Mouse (Mus musculus) embryonic fibroblast, embryonic 13.5 days (primary cell): ENCODE data around the gene Gm11549. TPM values are rescaled to one million over a fixed set of nuclear protein-coding genes. Genes with fewer than 3 reads are reported as not detected.

ENCODE experiments used
- H3K27ac ChIP-seq: 2 replicates; pipeline ENCODE4 v1.5.1; 2012; ENCODE audit warnings: low read length, control low read depth, inconsistent platforms; ENCODE audit not compliant: insufficient read depth
- H3K4me1 ChIP-seq: 2 replicates; pipeline ENCODE4 v1.6.1; 2011; ENCODE audit warnings: low read length; ENCODE audit not compliant: control insufficient read depth, insufficient read depth
- H3K4me3 ChIP-seq: 2 replicates; pipeline ENCODE4 v1.5.1; 2011; ENCODE audit warnings: mild to moderate bottlenecking, control low read depth, low read length; ENCODE audit not compliant: insufficient read depth
- CTCF ChIP-seq: IDR thresholded peaks from 2 replicates; pipeline ENCODE4 v1.5.1; 2011; ENCODE audit warnings: mild to moderate bottlenecking, control low read depth, low read length, moderate library complexity, borderline replicate concordance; ENCODE audit not compliant: insufficient read depth
- POLR2A ChIP-seq: IDR thresholded peaks from 2 replicates; pipeline ENCODE4 v1.6.1; 2011; ENCODE audit warnings: low read depth, mild to moderate bottlenecking, control low read depth, low read length, moderate library complexity
- polyA plus RNA-seq: library from polyadenylated mRNA; stranded (reverse); fragments of >200 nt; gene quantifications from 2 replicates; pipeline ENCODE4 v1.2.4, GENCODE M21; 2011; ENCODE audit warnings: low read depth; ENCODE audit not compliant: missing spikeins, insufficient read length

Gene Gm11549
- polyA plus RNA-seq, 1 experiment: 0.30 TPM

DNA sequence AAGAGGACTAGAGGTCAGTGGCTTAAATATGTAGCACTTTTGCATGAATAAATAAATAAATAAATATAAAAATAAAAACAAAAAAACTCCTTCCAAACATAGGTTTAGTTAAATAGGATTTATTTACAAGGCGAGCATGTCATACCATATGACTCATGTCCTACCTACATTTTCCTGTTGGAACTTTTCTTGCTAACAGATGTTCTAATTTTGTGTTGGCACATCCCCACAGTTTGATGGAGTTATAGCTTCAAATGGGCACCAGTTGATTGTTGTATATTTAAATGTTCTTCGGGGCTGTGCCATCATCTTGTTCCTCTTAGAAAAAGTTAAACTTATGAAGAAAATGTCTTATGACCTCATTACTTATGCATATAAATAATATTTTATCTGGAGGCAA, 19.8 kb upstream of the Gm11549 start:
- TF ChIP-seq CTCF: no peak
- TF ChIP-seq POLR2A: no peak
- no peak overlapping the region for H3K4me3 ChIP-seq
- peaks cover 4% of the 10 kb centered on the region for H3K4me1 ChIP-seq
- peak overlapping the region; percentile 81; the same call in 1 of the 2 replicates for H3K27ac ChIP-seq

GRCm38 (mm10) chr3:36540756-36541155, 19.1 kb upstream of the Gm11549 start:
- TF ChIP-seq POLR2A: no peak
- no peak for TF ChIP-seq CTCF
- no peak overlapping the region for H3K4me3 ChIP-seq
- H3K4me1 ChIP-seq: peaks cover 4% of the 10 kb centered on the region
- peak overlapping the region; percentile 81 for H3K27ac ChIP-seq

DNA sequence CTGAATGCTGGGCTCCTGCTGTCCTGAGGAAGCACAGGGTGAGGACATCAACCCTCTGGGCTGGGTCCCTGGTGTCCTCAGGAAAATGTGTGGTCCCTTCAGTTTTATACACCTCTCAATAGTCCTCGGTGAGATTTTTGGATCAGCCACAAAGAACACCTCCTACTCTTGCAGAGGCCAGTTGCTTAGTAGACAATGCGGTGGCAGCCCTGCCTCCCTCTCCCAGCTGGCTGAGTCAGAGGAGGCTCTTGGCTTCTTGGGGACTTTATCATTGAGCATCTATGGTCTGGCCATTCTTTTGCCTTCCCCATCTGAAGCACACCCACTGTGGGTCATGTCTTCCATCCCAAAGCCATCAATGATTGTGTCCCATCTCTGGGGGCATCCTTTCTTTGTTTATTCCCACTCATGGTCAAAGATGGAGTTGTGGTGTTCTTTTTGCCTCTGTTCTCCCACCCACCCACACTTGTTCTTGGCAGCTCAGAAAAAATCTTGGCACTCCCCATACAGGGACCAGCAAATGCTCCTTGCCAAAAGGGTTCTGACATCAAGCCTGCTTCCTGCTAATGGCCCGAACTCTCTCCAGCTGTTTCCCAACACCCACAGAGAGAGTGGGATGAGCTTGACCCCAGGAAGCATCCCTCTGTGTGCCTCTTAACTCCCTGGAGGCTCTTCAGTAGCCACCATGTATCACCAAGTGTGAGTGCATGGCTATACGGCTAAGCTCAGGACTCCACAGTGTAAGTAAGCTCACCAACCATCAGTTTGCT, 16.3 kb upstream of the Gm11549 start:
- Histone ChIP-seq H3K4me1 (peaks cover 4% of the 10 kb centered on the region), H3K27ac (no peak overlapping the region)
- no peak for TF ChIP-seq CTCF
- no peak for TF ChIP-seq POLR2A

DNA sequence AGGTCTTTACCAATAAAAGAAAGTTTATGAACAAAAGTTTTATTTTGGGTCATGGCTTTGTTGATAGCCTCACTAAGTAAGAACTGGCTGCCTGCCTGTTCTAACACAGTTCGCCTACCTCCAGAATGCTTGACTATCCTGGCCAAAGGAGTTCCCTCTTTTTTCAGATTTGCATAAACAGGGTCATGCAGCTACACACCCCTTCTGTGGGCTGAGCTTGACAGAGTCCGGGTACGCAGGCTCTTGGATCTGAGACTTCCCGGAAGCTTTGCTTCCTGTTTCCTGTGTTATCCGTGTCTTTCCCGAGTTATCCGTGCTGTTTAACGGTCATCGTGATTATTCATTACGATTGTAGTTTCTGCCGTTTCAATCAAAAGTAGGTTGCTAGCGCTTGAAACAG, 14.4 kb upstream of the Gm11549 start:
- TF ChIP-seq POLR2A (no peak), CTCF (no peak)
- Histone ChIP-seq H3K4me3 (no peak overlapping the region), H3K27ac (no peak overlapping the region), H3K4me1 (peaks cover 4% of the 10 kb centered on the region)

More for the DNA sequence above, 16.3 kb upstream of the Gm11549 start:
- no peak overlapping the region for H3K4me3 ChIP-seq

GRCm38 (mm10) chr3:36533201-36533672, 11.6 kb upstream of the Gm11549 start:
- no peak overlapping the region for H3K4me3 ChIP-seq
- TF ChIP-seq CTCF (no peak), POLR2A (no peak)
- peak overlapping the region; percentile 42 for H3K27ac ChIP-seq
- no peaks in the 10 kb centered on the region; the same call in 1 of the 2 replicates for H3K4me1 ChIP-seq

DNA sequence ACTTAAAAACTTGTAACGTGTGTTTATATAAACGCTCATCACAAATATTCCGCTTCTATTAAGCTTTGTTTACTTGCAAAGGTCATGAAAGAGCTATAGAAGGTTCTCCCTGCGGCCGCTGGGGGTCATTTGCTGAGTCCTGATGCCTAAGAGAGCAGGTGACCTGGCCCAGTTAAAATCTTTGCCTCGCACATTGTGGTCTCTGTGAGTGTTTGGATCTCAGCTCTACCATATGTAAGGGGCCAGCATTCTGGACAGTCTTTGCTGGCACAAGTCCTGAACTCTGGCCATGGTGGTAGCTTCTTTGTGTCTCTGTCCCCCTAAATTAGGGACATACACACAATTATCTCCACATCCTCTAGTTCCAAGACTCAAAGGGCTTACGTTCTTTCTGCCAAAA, 11.1 kb upstream of the Gm11549 start:
- Histone ChIP-seq H3K4me1 (no peaks in the 10 kb centered on the region; the same call in 1 of the 2 replicates), H3K27ac (no peak overlapping the region)
- no peak for TF ChIP-seq POLR2A
- TF ChIP-seq CTCF: no peak

GRCm38 (mm10) chr3:36531979-36532542, 10.4 kb upstream of the Gm11549 start:
- Histone ChIP-seq H3K27ac (no peak overlapping the region), H3K4me3 (no peak overlapping the region), H3K4me1 (no peaks in the 10 kb centered on the region; the same call in 1 of the 2 replicates)
- TF ChIP-seq CTCF (no peak), POLR2A (no peak)

More for the DNA sequence above, 11.1 kb upstream of the Gm11549 start:
- no peak overlapping the region for H3K4me3 ChIP-seq

DNA sequence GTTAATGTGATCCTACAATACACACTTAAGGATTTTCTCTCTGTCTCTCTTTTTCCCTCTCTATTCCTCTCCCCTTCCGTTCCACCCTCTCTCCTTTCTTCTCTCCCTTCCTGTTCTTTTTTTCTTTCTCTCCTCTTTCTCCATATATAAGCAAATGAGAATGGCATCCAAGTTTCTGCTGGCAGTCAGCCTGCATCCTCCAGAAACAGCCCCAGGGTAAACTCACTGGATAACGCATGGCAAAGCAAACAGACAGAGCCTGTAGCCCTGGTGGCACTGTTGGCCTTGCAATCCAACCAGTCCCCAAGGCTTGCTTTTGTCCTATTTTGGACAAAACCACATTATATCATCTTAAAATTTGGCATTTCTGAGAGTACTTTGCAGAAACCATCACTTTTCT, 9.6 kb upstream of the Gm11549 start:
- Histone ChIP-seq H3K4me3 (no peak overlapping the region), H3K4me1 (no peaks in the 10 kb centered on the region; the same call in 1 of the 2 replicates), H3K27ac (no peak overlapping the region)
- TF ChIP-seq CTCF (no peak), POLR2A (no peak)

GRCm38 (mm10) chr3:36530781-36531180, 9.2 kb upstream of the Gm11549 start:
- H3K27ac ChIP-seq: no peak overlapping the region
- no peaks in the 10 kb centered on the region; the same call in 1 of the 2 replicates for H3K4me1 ChIP-seq
- TF ChIP-seq CTCF: no peak
- TF ChIP-seq POLR2A: no peak
- H3K4me3 ChIP-seq: no peak overlapping the region

DNA sequence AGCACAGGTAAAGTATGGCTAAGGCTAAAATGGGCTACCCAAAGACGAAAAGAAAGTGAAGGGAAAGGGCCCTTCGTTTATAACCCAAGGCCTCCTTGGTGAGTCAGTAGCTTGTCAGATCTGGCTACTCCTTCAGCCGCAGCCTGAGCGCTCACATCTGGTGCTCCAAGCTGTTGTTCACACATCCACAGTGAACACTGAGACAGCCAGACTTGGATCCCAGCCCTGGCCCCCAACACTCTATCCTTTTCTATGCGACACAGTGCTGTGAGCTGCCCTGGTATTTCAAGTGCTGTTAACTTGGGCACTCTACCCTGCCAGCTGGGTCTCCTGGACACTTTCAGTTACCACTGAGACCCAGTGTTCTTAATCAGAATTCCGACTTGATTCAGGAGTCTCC, 8.7 kb upstream of the Gm11549 start:
- TF ChIP-seq POLR2A: no peak
- TF ChIP-seq CTCF: no peak
- H3K4me1 ChIP-seq: no peaks in the 10 kb centered on the region; the same call in 1 of the 2 replicates
- H3K27ac ChIP-seq: no peak overlapping the region; the same call in 1 of the 2 replicates
- H3K4me3 ChIP-seq: no peak overlapping the region
